Mouse (Mus musculus) right cerebral cortex, postnatal 14 days (tissue): ENCODE results near the gene Cep290.

Experiments
- DNase-seq: peaks from one replicate; pipeline ENCODE4 v3.0.0; 2022

The Cep290 gene

DNA sequence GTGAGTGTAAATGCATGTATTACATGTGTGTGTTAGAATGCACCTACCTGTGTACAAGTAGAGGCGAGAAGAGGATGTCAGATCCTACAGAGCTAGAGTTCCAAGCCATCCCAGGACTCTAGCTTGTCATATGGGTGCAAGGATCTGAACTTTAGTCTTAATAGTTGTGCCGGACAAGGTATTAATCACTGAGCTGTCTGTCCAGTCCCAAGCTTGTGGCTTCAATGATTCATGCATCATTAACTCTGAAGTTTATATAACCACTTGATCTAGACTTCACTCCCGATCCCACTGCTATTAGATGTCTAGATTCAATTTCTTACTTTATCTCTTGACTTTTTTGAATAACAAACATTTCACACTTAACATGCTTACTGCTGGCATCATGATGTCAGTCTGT is 111.0 kb downstream of the Cep290 start:
- DNase-seq = no peak

DNA sequence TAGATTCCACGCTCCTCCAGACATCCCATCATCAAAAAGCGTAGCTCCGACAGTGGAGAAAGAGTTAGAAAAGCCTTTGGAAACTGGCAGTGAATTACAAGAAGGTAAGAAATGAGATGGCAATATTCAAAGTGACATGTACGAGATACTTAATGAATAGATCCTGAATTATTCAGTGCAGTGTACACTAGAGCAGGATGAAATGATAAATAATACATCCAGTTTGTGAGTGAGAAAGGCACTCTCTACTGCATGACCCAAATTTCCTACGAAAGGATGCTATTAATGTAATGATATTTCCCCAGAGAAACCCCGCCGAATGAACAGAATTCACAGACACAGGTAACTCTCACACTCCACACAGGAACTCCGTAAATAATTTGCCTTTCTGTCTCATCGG is 116.2 kb downstream of the Cep290 start:
- DNase-seq = no peak

DNA sequence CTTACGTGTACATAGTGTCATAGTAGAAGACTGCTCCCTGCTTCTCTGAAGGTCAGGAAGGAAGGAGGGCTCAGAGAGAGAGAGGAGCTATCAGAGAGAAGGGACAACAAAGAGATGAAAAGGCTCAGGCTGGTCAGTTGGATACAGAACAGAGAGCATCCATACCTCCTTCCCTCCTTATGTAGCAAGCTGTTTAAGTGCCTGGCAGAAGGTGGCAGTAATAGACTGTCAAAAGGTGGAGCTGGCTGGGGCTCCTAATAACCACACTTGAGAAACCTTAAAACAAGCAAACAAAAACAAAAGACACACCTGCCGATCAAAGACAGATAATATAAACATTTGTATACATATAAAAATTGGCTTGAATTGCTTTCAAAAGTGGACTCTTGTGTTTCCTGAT is 116.9 kb downstream of the Cep290 start:
- no peak for DNase-seq

DNA sequence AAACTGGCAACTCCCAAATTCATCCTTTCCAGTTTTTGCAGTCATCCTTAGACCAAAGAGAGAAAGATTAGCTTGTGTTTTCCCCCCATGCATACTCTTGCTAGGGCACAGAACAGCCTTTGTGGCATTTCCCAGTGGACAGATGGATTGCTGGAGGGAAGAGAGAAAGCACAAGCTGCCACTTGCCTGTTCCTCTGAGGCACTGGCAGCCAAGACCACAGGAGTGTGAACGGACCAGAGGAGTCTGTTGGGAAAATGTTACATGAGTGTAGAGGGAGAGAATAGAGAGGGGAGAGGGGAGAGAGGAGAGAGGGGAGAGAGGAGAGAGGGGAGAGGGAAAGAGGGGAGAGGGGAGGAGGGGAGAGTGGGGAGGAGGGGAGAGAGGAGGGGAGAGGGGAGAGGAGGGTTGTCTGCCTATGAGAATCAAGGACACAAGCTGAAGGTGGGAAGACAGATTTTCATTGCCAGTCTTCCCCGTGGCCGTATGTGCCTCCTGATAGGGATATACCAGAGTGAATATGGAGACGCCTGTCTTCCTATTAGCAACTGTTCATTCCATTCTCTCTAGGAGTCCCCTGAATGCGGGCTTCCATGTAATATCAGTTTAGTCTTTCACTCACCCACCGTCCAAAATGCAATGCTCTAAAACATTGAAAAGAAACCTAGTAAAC is 130.0 kb downstream of the Cep290 start:
- DNase-seq = no peak

DNA sequence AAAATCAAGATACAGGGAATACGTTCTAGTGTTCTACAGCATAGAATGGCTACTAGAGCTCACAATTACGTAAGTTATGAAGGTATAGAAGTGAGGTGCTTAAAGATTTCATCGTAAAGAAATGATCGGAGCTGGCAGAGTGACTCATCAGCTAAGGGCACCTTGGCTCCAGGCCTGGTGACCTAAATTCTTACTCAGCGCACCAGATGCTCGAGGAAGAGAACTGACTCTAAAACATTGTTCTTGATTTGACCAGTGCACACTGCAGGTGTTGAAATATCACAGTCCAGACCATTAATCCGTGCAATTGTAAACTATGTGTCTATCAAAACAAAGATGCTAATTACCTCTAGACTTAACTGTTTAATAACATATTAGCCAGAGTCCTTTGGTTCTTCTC is 132.1 kb downstream of the Cep290 start:
- no peak for DNase-seq

DNA sequence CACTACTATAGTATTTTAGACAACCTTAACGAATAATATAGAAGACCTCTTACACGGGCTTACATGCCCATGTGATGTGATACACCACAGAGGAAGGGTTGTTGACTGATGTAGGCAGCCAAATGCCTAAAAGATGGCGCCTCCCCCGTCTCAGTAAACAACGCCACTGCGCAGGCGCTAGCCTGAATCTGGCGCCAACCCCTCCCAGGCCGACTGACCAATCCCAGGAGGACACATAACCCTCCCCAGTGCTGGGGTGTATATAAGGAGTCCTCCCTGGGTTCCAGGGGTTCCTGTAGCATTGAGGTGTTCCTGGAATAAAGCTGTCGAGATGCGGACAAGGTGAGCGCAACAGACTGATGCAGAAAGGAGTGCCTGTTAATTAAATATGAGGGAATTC is 132.7 kb downstream of the Cep290 start:
- DNase-seq = no peak

DNA sequence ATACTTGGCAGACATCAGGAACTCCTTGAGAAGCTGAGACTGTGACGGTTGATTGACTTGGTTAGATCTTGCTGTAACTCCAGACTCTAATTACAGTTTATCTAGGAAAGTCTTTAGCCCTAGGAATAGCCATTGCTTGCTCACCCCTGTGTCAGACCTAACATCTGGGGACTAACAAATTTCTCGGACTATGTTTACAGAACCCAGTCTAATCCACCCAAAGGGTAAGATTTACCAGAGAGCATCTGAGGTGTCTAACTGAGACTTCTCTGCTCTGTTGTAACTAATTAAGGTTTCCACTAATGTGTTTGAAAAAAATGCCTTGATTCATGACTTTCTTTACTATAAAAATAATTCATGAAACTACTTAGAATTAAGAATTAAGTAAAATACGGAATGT is 135.1 kb downstream of the Cep290 start:
- DNase-seq = no peak
